Mouse (Mus musculus): ENCODE data around the gene Ror2. TPM values are rescaled to one million over a fixed set of nuclear protein-coding genes. Genes with fewer than 3 reads are reported as not detected.
A peak's percentile ranks its signal among the peaks of the same experiment; 100 is the strongest.

Gene Ror2
- polyA plus RNA-seq, 1 experiment from 2014 or later = 6.9 TPM

DNA sequence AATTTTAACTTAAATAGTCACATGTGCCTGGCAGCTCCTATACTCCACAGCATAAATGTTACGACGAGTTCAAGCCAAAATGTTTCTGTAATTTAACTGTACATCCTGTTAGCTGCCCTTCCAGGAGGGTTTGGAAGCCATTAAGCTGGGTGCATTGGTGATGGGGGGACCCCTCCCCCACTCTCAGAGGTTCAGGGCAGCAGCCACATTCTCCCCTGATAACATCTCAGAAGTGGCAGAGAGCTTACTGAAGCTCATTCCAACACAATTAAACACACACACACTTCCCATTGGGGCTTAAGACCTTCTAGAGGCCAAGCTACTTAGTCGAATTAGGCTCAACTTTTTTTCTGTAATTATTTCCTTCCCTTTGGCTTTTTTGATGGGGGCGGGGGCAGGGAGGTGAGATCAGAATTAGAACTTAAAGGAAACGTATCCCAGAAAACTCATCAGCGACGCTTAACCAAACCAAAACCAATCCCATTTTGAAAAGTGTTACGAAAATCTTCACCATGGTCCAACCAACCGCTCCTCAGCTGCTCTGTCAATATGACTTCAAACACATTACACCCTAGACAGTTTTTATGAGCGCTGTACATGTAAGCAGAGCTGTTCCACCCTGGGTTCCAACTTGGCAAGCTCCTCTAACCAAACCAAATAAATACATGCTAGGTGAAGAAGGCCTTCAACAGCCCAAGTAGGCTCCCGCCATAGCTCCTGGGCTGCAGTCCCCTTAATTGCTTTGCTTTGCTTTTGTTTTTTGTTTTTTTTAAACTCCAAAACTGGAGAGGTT is 4.1 kb downstream of the Ror2 start:
- Histone ChIP-seq H3K27ac (replicated peaks) (no peak overlapping the region), H3K4me2 (replicated peaks; ENCODE audit: low read depth) (no peak overlapping the region), H3K4me1 (replicated peaks; ENCODE audit: control insufficient read depth, insufficient read depth) (peaks cover 2% of the 10 kb centered on the region; the same call in 1 of the 2 replicates), H3K36me3 (ENCODE audit: control insufficient read depth, insufficient read depth, low read length) (no peaks in the 10 kb centered on the region), H3K9ac (ENCODE audit: low read length) (no peak overlapping the region; the same call in 1 of the 2 replicates), H3K9me3 (ENCODE audit: control insufficient read depth, low read length) (no peaks in the 10 kb centered on the region), H3K4me3 (ENCODE audit: low read depth, low read length) (no peak overlapping the region), H3K27me3 (ENCODE audit: control insufficient read depth, insufficient read depth, low read length) (no peaks in the 10 kb centered on the region)
- WGBS = 62% methylated on average over 11 of the region's 11 CpGs
- TF ChIP-seq CTCF (IDR thresholded peaks at IDR 0.05; ENCODE audit: low read depth) (no peak), EP300 (optimal IDR thresholded peaks at IDR 0.05) (no peak)
- no peak for DNase-seq (ENCODE audit: low spot score)
- ATAC-seq (ENCODE audit: low FRiP score, low TSS enrichment) = no peak

DNA sequence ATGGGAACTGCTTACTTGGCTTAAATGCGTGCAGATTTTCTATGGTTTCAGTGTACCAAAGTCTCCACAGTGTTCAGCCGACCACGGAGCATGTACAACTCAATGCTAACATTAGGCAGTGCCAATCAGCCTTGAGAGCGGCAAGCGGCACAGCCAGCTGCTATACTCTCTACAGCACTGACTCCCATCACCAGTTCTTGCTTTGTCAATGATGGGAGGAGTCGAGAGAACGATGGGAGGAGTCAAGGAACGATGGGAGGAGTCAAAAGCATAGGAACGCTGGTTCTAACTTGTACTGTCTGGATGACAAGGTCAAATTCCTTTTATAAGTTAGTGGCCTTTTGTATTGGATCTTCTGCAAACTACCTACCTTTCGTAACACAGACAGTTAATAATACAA is 7.0 kb downstream of the Ror2 start:
- WGBS = 72% methylated on average over 10 of the region's 10 CpGs
- no peak overlapping the region for H3K4me3 ChIP-seq (ENCODE audit: low read depth, low read length)
- ATAC-seq (ENCODE audit: low FRiP score, low TSS enrichment) = no peak

DNA sequence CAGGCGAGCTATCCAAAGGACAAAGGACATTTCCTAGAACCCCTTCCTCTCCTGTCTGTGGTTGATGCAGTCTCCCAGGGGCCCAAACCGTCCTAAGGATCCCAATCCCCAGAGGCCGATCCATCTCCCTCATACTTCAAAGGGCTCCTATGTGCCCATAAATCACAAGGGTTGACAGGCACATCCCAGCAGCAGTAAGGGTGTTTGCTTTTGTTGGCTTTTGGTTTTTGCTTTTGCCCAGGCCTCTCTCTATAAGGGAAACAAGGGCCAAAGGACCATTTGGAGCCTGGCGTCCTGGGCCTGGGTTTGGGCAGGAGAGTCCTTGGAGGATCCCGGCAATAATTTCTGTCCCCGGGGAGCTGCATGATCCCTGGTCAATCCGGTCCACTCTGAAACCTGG is 9.5 kb downstream of the Ror2 start:
- Histone ChIP-seq H3K4me2 (replicated peaks; ENCODE audit: low read depth) (no peak overlapping the region), H3K36me3 (ENCODE audit: control insufficient read depth, insufficient read depth, low read length) (no peaks in the 10 kb centered on the region), H3K9ac (ENCODE audit: low read length) (no peak overlapping the region), H3K4me1 (replicated peaks; ENCODE audit: control insufficient read depth, insufficient read depth) (peaks cover 7% of the 10 kb centered on the region), H3K27ac (replicated peaks) (peak overlapping the region; percentile 40; the same call in 1 of the 2 replicates), H3K9me3 (ENCODE audit: control insufficient read depth, low read length) (no peaks in the 10 kb centered on the region), H3K27me3 (ENCODE audit: control insufficient read depth, insufficient read depth, low read length) (no peaks in the 10 kb centered on the region), H3K4me3 (ENCODE audit: low read depth, low read length) (no peak overlapping the region)
- DNase-seq (ENCODE audit: low spot score) (no peak), ATAC-seq (ENCODE audit: low FRiP score, low TSS enrichment) (no peak)
- TF ChIP-seq EP300 (optimal IDR thresholded peaks at IDR 0.05) (no peak), CTCF (IDR thresholded peaks at IDR 0.05; ENCODE audit: low read depth) (no peak)
- 45% methylated on average over 7 of the region's 7 CpGs for WGBS

More for the DNA sequence above, 7.0 kb downstream of the Ror2 start:
- Histone ChIP-seq H3K4me2 (replicated peaks; ENCODE audit: low read depth) (no peak overlapping the region), H3K9me3 (ENCODE audit: control insufficient read depth, low read length) (no peaks in the 10 kb centered on the region), H3K27me3 (ENCODE audit: control insufficient read depth, insufficient read depth, low read length) (no peaks in the 10 kb centered on the region), H3K9ac (ENCODE audit: low read length) (no peak overlapping the region), H3K27ac (replicated peaks) (no peak overlapping the region), H3K4me1 (replicated peaks; ENCODE audit: control insufficient read depth, insufficient read depth) (peaks cover 9% of the 10 kb centered on the region), H3K36me3 (ENCODE audit: control insufficient read depth, insufficient read depth, low read length) (no peaks in the 10 kb centered on the region)
- no peak for TF ChIP-seq EP300 (optimal IDR thresholded peaks at IDR 0.05)
- no peak for DNase-seq (ENCODE audit: low spot score)

DNA sequence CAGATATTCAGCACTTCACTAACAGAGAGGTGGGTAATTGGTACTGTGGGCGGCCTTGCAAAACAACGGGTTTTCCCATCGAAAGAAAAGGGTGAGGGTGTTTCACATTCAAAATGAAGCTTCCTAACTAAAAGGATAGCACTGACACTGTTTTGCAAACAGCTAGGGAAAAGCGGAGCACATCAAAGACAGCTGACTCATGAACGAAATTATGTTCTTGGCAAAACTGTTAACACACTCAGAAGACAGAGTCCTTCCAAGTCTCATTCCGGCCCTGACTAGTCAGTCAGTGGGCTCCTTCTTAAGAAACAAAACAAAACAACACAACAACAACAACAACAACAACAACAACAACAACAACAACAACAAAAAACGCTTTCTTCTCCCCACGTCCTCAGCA is 10.1 kb downstream of the Ror2 start:
- ATAC-seq (ENCODE audit: low FRiP score, low TSS enrichment) (0 out of 2 replicates have a peak, but pooled peaks have one; percentile 32), DNase-seq (ENCODE audit: low spot score) (no peak)
- H3K9ac ChIP-seq (ENCODE audit: low read length) = no peak overlapping the region
- no peaks in the 10 kb centered on the region for H3K9me3 ChIP-seq (ENCODE audit: control insufficient read depth, low read length)
- H3K4me2 ChIP-seq (replicated peaks; ENCODE audit: low read depth) = no peak overlapping the region
- TF ChIP-seq EP300 (optimal IDR thresholded peaks at IDR 0.05) (no peak), CTCF (IDR thresholded peaks at IDR 0.05; ENCODE audit: low read depth) (no peak)
- no peak overlapping the region for H3K4me3 ChIP-seq (ENCODE audit: low read depth, low read length)
- H3K4me1 ChIP-seq (replicated peaks; ENCODE audit: control insufficient read depth, insufficient read depth) = peaks cover 7% of the 10 kb centered on the region
- H3K27me3 ChIP-seq (ENCODE audit: control insufficient read depth, insufficient read depth, low read length) = no peaks in the 10 kb centered on the region
- H3K36me3 ChIP-seq (ENCODE audit: control insufficient read depth, insufficient read depth, low read length) = no peaks in the 10 kb centered on the region
- WGBS = 45% methylated on average over 8 of the region's 8 CpGs
- 0 out of 2 replicates have a peak overlapping the region, but pooled peaks have one; percentile 40 for H3K27ac ChIP-seq (replicated peaks)

DNA sequence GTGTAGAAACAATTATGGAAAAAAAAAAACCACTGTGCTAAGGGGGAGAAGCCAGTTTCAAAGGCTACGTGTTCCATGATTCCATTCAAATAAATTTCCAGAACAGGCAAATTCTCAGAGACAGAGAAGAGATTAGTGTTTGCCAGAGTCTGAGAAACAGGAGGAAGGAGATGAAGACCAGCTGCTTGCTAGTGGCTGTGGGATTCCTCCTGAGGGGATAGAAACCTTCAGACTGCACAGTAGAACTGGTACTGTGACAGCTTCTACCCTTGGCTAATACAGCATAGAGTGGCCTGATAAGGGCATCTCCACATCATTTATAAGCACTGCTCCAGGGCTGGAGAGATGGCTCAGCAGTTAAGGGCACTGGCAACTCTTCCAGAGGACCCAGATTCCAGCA is 11.2 kb downstream of the Ror2 start:
- no peak overlapping the region for H3K4me3 ChIP-seq (ENCODE audit: low read depth, low read length)
- H3K36me3 ChIP-seq (ENCODE audit: control insufficient read depth, insufficient read depth, low read length) = no peaks in the 10 kb centered on the region
- H3K4me1 ChIP-seq (replicated peaks; ENCODE audit: control insufficient read depth, insufficient read depth) = peaks cover 7% of the 10 kb centered on the region
- no peak overlapping the region for H3K4me2 ChIP-seq (replicated peaks; ENCODE audit: low read depth)
- H3K27me3 ChIP-seq (ENCODE audit: control insufficient read depth, insufficient read depth, low read length) = no peaks in the 10 kb centered on the region
- 48% methylated on average over 1 of the region's 1 CpGs for WGBS
- ATAC-seq (ENCODE audit: low FRiP score, low TSS enrichment) (no peak), DNase-seq (ENCODE audit: low spot score) (no peak)
- TF ChIP-seq CTCF (IDR thresholded peaks at IDR 0.05; ENCODE audit: low read depth) (no peak), EP300 (optimal IDR thresholded peaks at IDR 0.05) (no peak)
- H3K27ac ChIP-seq (replicated peaks) = no peak overlapping the region; the same call in 1 of the 2 replicates
- no peak overlapping the region for H3K9ac ChIP-seq (ENCODE audit: low read length)
- H3K9me3 ChIP-seq (ENCODE audit: control insufficient read depth, low read length) = no peaks in the 10 kb centered on the region

DNA sequence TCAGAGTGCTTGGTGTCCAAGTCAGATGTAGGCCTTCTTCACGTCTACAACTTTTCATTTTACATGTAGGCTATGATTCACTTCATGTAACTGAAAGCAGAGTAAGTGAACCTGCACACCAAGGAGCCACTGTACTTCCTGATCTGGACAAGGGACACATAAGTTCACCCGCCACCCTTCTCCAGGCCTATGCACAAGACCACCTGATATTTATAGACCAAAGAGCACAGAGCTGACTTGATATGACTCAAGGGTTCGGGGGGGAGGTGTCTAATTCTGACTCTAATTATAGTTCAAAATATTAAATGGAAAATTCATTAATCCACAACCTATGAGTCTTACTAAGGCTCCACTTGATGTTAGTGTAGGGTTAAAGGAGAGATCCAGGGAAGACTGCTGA is 14.3 kb downstream of the Ror2 start:
- H3K9me3 ChIP-seq (ENCODE audit: control insufficient read depth, low read length) = no peaks in the 10 kb centered on the region
- 94% methylated on average over 3 of the region's 3 CpGs for WGBS
- no peaks in the 10 kb centered on the region for H3K36me3 ChIP-seq (ENCODE audit: control insufficient read depth, insufficient read depth, low read length)
- no peak overlapping the region for H3K27ac ChIP-seq (replicated peaks)
- peaks cover 6% of the 10 kb centered on the region for H3K4me1 ChIP-seq (replicated peaks; ENCODE audit: control insufficient read depth, insufficient read depth)
- no peaks in the 10 kb centered on the region for H3K27me3 ChIP-seq (ENCODE audit: control insufficient read depth, insufficient read depth, low read length)
- H3K4me3 ChIP-seq (ENCODE audit: low read depth, low read length) = no peak overlapping the region
- no peak overlapping the region for H3K4me2 ChIP-seq (replicated peaks; ENCODE audit: low read depth)
- H3K9ac ChIP-seq (ENCODE audit: low read length) = no peak overlapping the region
- TF ChIP-seq CTCF (IDR thresholded peaks at IDR 0.05; ENCODE audit: low read depth) (no peak), EP300 (optimal IDR thresholded peaks at IDR 0.05) (no peak)
- ATAC-seq (ENCODE audit: low FRiP score, low TSS enrichment) (no peak), DNase-seq (ENCODE audit: low spot score) (no peak)
